Mouse (Mus musculus): ENCODE measurements at regions not wholly inside any gene's neighbourhood (a gene's known extent, or its start where the extent isn't known, plus 50 kb on each side); places are given as distances from the start of the nearest gene placed in this dataset.

DNA sequence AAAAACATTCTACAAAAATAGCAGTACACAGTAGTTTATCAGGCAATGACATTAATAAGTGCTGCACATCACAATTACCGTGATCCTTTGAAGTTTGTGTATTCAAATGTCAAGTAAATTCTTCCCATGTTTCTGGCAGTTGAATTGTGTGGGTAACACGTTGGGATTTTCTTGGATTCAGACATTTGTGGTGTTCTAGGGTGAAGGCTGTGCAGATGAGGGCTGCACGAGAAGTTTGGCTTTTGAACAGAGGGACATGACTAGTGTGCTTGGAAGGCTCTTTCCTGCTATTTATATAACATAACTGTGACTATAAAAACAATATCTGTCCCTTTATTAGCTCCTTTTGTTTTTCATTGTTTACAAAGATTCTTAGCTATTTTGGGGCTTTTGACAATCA, 216.5 kb downstream of the 4930544G11Rik start:
- TF ChIP-seq CTCF (conservative IDR thresholded peaks at IDR 0.05; ENCODE audit: low read length) (no peak), NANOG (IDR thresholded peaks at IDR 0.05; ENCODE audit: borderline replicate concordance, low read length) (no peak), POU5F1 (IDR thresholded peaks at IDR 0.05; ENCODE audit: borderline replicate concordance, low read length) (no peak)

All from E14TG2a.4 (cell line).